Mouse (Mus musculus): ENCODE results near the gene Myl4. TPM values are rescaled to one million over a fixed set of nuclear protein-coding genes. Genes with fewer than 3 reads are reported as not detected.

The Myl4 gene
- polyA plus RNA-seq (2021; fragmentation: Nextera tagmentation), result 10.7 and 11.7 TPM in 2 replicates
- long read RNA-seq, experiment 1, partial matches to known transcripts, result 0 of 6 reads
- long read RNA-seq, experiment 1, other reads (novel, unspliced or antisense), result 5 of 6 reads
- long read RNA-seq, experiment 2, partial matches to known transcripts, result 0 of 1 reads
- long read RNA-seq, experiment 2, other reads (novel, unspliced or antisense), result 1 of 1 reads

GRCm38 (mm10) chr11:104550406-104550974 is at the start of gene Myl4, which contains the start of gene Cdc27:
Myl4 (plus strand) TSS chr11:104550663.
Cdc27 (minus strand) TSS chr11:104550620.

GRCm38 (mm10) chr11:104607491-104608245 is 57.2 kb downstream of the Myl4 start, which contains the start of gene Itgb3:
Itgb3 (plus strand) TSS chr11:104608000.

Other genes starting within 250 kb of the Myl4 start
- gene Kansl1, start 81.8 kb upstream of the Myl4 start, polyA plus RNA-seq (2021; fragmentation: Nextera tagmentation), result 12.9 and 13.4 TPM in 2 replicates
- 10.2 and 11.5 TPM in 2 replicates for gene Cdc27, start within 50 bp of the Myl4 start, polyA plus RNA-seq (2021; fragmentation: Nextera tagmentation)
- 0.24 and 0.34 TPM in 2 replicates for gene Itgb3, start 57.3 kb downstream of the Myl4 start, polyA plus RNA-seq (2021; fragmentation: Nextera tagmentation)
- 0.15 and 0.30 TPM in 2 replicates for gene Gm11639, start 135.0 kb downstream of the Myl4 start, polyA plus RNA-seq (2021; fragmentation: Nextera tagmentation)

Data from layer of hippocampus, adult 6 months (tissue).